Mouse (Mus musculus) thymus, adult 2 months (tissue): ENCODE data around the gene Iffo2.

ENCODE experiments used
- CTCF ChIP-seq: fragments of 200-500 bp; IDR thresholded peaks from 2 replicates; pipeline ENCODE4 v1.5.1; 2012; ENCODE audit warnings: mild to moderate bottlenecking, control low read depth, low read length, moderate library complexity, borderline replicate concordance; ENCODE audit not compliant: control insufficient read depth, poor library complexity, insufficient read depth; ENCODE audit errors: extremely low read depth
- POLR2A ChIP-seq: fragments of 200-500 bp; IDR thresholded peaks from 2 replicates; pipeline ENCODE4 v1.6.1; 2012; ENCODE audit warnings: mild to moderate bottlenecking, low read length, control low read depth, moderate library complexity; ENCODE audit not compliant: control insufficient read depth, poor library complexity, insufficient read depth; ENCODE audit errors: extremely low read depth

DNA sequence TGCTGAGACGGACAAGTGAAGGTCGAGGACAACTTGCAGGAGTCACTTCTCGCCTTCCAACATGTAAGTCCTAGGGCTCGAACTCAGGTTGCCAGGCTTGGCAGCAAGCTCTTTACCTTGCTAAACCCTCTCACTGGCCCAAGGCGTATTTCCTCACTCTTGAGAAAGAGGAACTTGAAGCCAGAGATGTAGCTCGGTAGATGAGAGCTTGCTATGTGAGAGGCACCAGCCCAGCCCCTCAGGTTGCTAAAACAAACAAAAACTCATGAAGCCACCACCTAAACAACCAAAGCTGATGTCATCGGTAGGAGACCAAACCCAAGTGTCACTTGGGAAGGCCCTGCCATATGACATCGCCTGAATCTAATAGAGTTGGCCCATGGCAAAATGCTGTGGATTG, 26.4 kb upstream of the Iffo2 start:
- TF ChIP-seq CTCF (no peak), POLR2A (no peak)
